Mouse (Mus musculus): ENCODE results near the gene Ypel3.

GRCm38 (mm10) chr7:126816494-126816893, 39.7 kb downstream of the Ypel3 start:
- TF ChIP-seq CTCF (IDR thresholded peaks at IDR 0.05; ENCODE audit: low read depth) (no peak), EP300 (IDR thresholded peaks at IDR 0.05; ENCODE audit: low read depth) (no peak)
